Mouse (Mus musculus): Measurements from ENCODE around the gene Slc25a26. TPM values are rescaled to one million over a fixed set of nuclear protein-coding genes. Genes with fewer than 3 reads are reported as not detected.

Gene Slc25a26
- polyA plus RNA-seq, 1 experiment from 2014 or later: 13.2 TPM

- Histone ChIP-seq H3K27ac (no peak overlapping the region), H3K36me3 (no peaks in the 10 kb centered on the region), H3K27me3 (no peaks in the 10 kb centered on the region), H3K9ac (no peak overlapping the region), H3K4me1 (replicated peaks) (peaks cover 17% of the 10 kb centered on the region), H3K9me3 (replicated peaks) (no peaks in the 10 kb centered on the region), H3K4me2 (no peak overlapping the region), H3K4me3 (no peak overlapping the region)
- 70% methylated on average over 4 of the region's 4 CpGs for WGBS
- no peak for ATAC-seq (replicated peaks; ENCODE audit: insufficient number of reproducible peaks, insufficient read depth, low FRiP score, low read depth)
These were observed 88.2 kb downstream of the Slc25a26 start for GRCm38 (mm10) chr6:94588365-94588764.

DNA sequence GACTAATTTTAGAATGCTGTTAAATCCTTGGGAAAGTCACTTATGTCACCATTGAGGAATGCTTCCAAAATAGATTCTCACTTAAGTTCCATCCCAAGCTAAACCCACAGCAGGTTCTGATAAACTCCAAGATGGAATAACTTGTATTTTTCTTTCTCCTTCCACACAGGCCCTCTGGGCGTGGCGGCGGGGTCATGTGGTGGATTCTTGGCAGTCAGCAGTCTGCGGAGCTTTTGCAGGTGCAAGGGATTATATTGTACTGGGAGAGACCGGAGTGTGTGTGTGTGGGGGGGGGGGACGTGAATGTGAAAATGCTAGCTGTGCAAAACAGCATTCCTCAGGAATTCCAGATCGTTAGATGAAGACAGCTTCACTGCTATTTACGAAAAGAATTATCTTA lies 92.1 kb downstream of the Slc25a26 start:
- Histone ChIP-seq H3K4me3 (peak overlapping the region; percentile 21), H3K27ac (peak overlapping the region; percentile 80), H3K4me2 (peak overlapping the region; percentile 51)

DNA sequence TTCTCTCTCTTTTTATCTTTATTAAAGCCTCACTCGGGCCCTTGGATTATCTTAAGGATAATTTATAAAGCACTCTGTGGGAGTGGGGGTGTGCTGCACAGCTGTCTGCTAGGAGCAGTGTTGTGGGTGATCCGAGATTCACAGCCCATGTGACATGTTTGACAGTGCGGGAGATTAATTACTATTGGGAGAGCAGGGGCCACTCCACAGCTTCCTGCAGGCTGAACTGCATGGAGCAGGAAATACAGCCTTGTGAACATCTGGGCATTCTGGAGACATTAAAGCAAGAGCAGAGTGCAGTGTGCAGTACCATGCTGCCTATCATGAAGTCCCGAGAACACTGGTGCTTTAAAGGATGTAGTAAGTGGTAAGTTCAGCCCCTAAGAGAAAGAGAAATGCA lies 92.6 kb downstream of the Slc25a26 start:
- Histone ChIP-seq H3K4me1 (replicated peaks) (peaks cover 56% of the 10 kb centered on the region), H3K27me3 (no peaks in the 10 kb centered on the region), H3K36me3 (no peaks in the 10 kb centered on the region), H3K9me3 (replicated peaks) (no peaks in the 10 kb centered on the region), H3K9ac (0 out of 2 replicates have a peak overlapping the region, but pooled peaks have one; percentile 23), H3K4me2 (peak overlapping the region; percentile 51), H3K4me3 (peak overlapping the region; percentile 21), H3K27ac (peak overlapping the region; percentile 80)
- no peak for ATAC-seq (replicated peaks; ENCODE audit: insufficient number of reproducible peaks, insufficient read depth, low FRiP score, low read depth)
- 11% methylated on average over 4 of the region's 4 CpGs for WGBS

More for the DNA sequence above, 92.1 kb downstream of the Slc25a26 start:
- H3K36me3 ChIP-seq: no peaks in the 10 kb centered on the region
- H3K9ac ChIP-seq: no peak overlapping the region
- H3K9me3 ChIP-seq (replicated peaks): no peaks in the 10 kb centered on the region
- peak; percentile 44 for ATAC-seq (replicated peaks; ENCODE audit: insufficient number of reproducible peaks, insufficient read depth, low FRiP score, low read depth)
- WGBS: 11% methylated on average over 8 of the region's 8 CpGs
- no peaks in the 10 kb centered on the region for H3K27me3 ChIP-seq
- peaks cover 53% of the 10 kb centered on the region for H3K4me1 ChIP-seq (replicated peaks)

GRCm38 (mm10) chr6:94594096-94594665 lies 94.0 kb downstream of the Slc25a26 start:
- no peak overlapping the region for H3K4me3 ChIP-seq
- no peaks in the 10 kb centered on the region for H3K27me3 ChIP-seq
- peaks cover 68% of the 10 kb centered on the region for H3K4me1 ChIP-seq (replicated peaks)
- ATAC-seq (replicated peaks; ENCODE audit: insufficient number of reproducible peaks, insufficient read depth, low FRiP score, low read depth): no peak
- H3K27ac ChIP-seq: peak overlapping the region; percentile 36
- H3K36me3 ChIP-seq: no peaks in the 10 kb centered on the region
- 59% methylated on average over 6 of the region's 6 CpGs for WGBS
- no peaks in the 10 kb centered on the region for H3K9me3 ChIP-seq (replicated peaks)
- H3K4me2 ChIP-seq: no peak overlapping the region
- no peak overlapping the region for H3K9ac ChIP-seq

DNA sequence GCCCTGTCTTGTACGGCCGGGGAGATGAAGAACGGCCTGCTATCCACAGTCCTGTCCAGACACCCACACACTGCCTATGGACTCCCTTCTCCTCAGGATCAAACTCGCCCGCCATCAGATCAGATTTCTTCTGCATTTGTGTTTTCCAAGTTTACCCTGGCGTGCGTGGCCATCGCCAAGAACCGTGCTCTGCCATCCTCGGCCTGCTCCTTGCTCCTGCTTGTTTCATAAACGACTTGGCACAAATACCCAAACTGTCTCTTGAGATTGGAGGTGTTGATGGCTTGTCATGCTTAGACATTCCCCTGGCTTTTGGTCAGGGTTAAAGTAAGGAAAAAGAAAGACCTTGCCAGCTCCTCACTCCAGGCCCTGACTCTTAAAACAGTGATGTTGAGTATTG lies 94.6 kb downstream of the Slc25a26 start:
- no peak overlapping the region for H3K4me3 ChIP-seq
- H3K27me3 ChIP-seq: no peaks in the 10 kb centered on the region
- H3K27ac ChIP-seq: peak overlapping the region; percentile 65
- H3K4me2 ChIP-seq: no peak overlapping the region
- H3K9me3 ChIP-seq (replicated peaks): no peaks in the 10 kb centered on the region
- H3K4me1 ChIP-seq (replicated peaks): peaks cover 69% of the 10 kb centered on the region
- H3K36me3 ChIP-seq: no peaks in the 10 kb centered on the region
- ATAC-seq (replicated peaks; ENCODE audit: insufficient number of reproducible peaks, insufficient read depth, low FRiP score, low read depth): no peak
- H3K9ac ChIP-seq: no peak overlapping the region
- WGBS: 60% methylated on average over 11 of the region's 11 CpGs

DNA sequence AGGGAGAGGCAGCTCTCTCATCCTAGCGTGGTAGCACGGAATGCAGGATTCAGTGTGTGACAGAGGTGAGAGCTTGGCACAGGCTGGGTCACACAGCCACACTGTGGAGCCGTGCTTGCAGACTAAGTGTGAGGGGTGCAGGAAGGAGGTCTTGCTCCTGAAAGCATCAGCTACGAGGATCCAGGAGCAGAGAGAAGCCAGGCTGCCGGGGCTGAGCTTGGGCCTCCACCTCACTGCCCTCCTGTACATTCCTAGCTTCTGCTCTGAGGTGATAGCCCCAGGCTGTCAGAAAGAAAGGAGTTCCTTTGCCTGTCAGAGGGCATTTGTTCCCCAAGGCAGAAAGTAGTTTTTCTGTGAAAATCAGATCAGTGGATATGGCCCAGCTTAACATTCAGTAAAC lies 95.1 kb downstream of the Slc25a26 start:
- Histone ChIP-seq H3K27ac (peak overlapping the region; percentile 65), H3K36me3 (no peaks in the 10 kb centered on the region), H3K4me2 (no peak overlapping the region), H3K4me1 (replicated peaks) (peaks cover 69% of the 10 kb centered on the region), H3K9ac (no peak overlapping the region), H3K9me3 (replicated peaks) (no peaks in the 10 kb centered on the region), H3K4me3 (no peak overlapping the region), H3K27me3 (no peaks in the 10 kb centered on the region)
- whole genome bisulfite sequencing: 38% methylated on average over 5 of the region's 5 CpGs
- no peak for ATAC-seq (replicated peaks; ENCODE audit: insufficient number of reproducible peaks, insufficient read depth, low FRiP score, low read depth)

- Histone ChIP-seq H3K9me3 (replicated peaks) (no peaks in the 10 kb centered on the region), H3K4me3 (no peak overlapping the region), H3K4me1 (replicated peaks) (peaks cover 74% of the 10 kb centered on the region), H3K27me3 (no peaks in the 10 kb centered on the region), H3K27ac (peak overlapping the region; percentile 46; the same call in 1 of the 2 replicates), H3K36me3 (no peaks in the 10 kb centered on the region), H3K4me2 (no peak overlapping the region), H3K9ac (no peak overlapping the region)
- 87% methylated on average over 14 of the region's 14 CpGs for WGBS
- ATAC-seq (replicated peaks; ENCODE audit: insufficient number of reproducible peaks, insufficient read depth, low FRiP score, low read depth): no peak
These were observed 96.1 kb downstream of the Slc25a26 start for GRCm38 (mm10) chr6:94596051-94596760.

DNA sequence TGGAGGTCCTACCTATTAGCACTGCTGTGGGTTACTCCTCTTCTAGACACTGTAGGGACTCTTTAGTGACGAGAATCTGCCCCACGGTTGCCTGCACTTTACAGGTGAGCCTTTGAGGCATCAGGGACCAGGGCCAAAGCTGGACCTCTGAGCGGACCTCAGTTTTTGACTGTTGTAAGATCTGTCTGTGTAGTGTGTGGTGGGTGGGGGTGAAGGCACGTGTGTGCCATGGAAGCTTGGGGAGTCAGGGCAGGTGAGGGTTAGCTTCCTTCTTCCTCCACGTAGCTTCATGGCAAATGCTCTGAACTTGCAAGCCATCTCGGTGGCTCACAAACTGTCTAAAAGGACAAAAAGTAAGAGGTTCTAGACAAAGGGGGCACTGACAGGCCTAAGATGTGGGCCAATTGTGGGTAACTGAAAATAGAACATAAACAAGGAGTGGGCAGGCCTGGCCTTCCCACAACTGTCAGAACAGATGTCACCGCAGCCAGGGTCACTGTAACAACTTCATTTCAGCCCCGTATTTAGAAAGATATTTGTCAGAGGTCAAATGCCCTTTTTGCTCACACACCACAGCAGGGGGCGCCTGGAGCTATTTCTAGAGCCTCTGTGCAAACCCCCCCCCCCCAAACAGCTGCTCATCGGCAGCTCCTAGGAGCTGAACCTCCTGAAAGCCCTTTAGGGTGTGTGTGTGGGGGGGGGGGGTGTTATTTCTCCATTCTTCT lies 96.8 kb downstream of the Slc25a26 start:
- no peak overlapping the region for H3K4me3 ChIP-seq
- WGBS: 55% methylated on average over 10 of the region's 10 CpGs
- H3K4me1 ChIP-seq (replicated peaks): peaks cover 75% of the 10 kb centered on the region
- H3K9ac ChIP-seq: no peak overlapping the region
- H3K36me3 ChIP-seq: no peaks in the 10 kb centered on the region
- H3K27me3 ChIP-seq: no peaks in the 10 kb centered on the region
- ATAC-seq (replicated peaks; ENCODE audit: insufficient number of reproducible peaks, insufficient read depth, low FRiP score, low read depth): no peak
- no peak overlapping the region for H3K4me2 ChIP-seq
- H3K9me3 ChIP-seq (replicated peaks): no peaks in the 10 kb centered on the region
- peak overlapping the region; percentile 46 for H3K27ac ChIP-seq

DNA sequence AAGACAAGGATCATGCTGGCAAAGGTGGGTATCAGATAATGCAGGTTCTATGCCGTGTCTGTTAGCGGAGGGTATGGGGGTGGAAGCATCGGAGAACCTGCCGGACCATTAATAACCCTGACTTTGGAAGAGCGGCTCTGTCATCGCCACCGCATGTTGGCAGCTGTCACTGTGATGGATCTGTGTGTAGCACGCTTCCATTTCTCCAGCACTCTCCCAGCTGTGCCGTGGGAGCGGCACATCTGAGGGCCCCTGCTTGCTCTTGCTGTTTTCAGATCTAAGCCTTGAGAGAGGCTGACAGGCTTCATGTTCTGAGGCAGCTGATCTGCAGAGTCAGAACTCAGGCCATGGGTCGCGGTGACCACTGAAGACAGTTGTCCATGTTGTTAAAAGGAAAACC lies 98.3 kb downstream of the Slc25a26 start:
- H3K4me2 ChIP-seq: no peak overlapping the region
- H3K9ac ChIP-seq: no peak overlapping the region
- H3K27ac ChIP-seq: no peak overlapping the region
- no peak for ATAC-seq (replicated peaks; ENCODE audit: insufficient number of reproducible peaks, insufficient read depth, low FRiP score, low read depth)
- peaks cover 5% of the 10 kb centered on the region; the same call in 1 of the 2 replicates for H3K36me3 ChIP-seq
- H3K9me3 ChIP-seq (replicated peaks): no peaks in the 10 kb centered on the region
- 57% methylated on average over 12 of the region's 12 CpGs for WGBS
- no peaks in the 10 kb centered on the region for H3K27me3 ChIP-seq
- H3K4me1 ChIP-seq (replicated peaks): peaks cover 62% of the 10 kb centered on the region
- H3K4me3 ChIP-seq: no peak overlapping the region

DNA sequence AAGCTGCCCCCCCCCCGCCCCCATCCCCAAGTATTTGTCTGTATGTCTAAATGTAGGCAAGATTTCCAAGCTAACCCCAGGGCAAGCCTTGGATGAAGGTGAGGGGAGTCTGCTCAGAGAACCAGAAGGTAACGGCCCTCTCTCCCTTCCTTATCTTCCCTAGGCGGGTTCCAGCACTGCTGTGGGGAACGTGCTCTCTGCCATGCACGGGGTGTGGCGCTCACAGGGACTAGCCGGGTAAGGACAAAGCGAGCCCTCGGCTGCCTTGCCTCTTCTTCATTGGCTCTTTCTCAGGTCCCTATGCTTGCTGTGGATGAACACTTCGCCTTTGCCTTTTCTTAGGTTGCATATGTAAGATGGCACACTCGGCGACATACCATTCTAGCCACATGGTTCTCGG lies 98.9 kb downstream of the Slc25a26 start:
- no peak overlapping the region for H3K4me2 ChIP-seq
- peaks cover 10% of the 10 kb centered on the region; the same call in 1 of the 2 replicates for H3K36me3 ChIP-seq
- no peak overlapping the region for H3K27ac ChIP-seq
- WGBS: 73% methylated on average over 13 of the region's 13 CpGs
- no peak for ATAC-seq (replicated peaks; ENCODE audit: insufficient number of reproducible peaks, insufficient read depth, low FRiP score, low read depth)
- no peaks in the 10 kb centered on the region for H3K9me3 ChIP-seq (replicated peaks)
- H3K9ac ChIP-seq: no peak overlapping the region
- H3K4me1 ChIP-seq (replicated peaks): peaks cover 56% of the 10 kb centered on the region
- no peak overlapping the region for H3K4me3 ChIP-seq
- H3K27me3 ChIP-seq: no peaks in the 10 kb centered on the region

GRCm38 (mm10) chr6:94601101-94601500 lies 101.0 kb downstream of the Slc25a26 start:
- Histone ChIP-seq H3K36me3 (peaks cover 28% of the 10 kb centered on the region; the same call in 1 of the 2 replicates), H3K27me3 (no peaks in the 10 kb centered on the region), H3K4me1 (replicated peaks) (peaks cover 37% of the 10 kb centered on the region), H3K4me2 (no peak overlapping the region), H3K9me3 (replicated peaks) (no peaks in the 10 kb centered on the region), H3K27ac (peak overlapping the region; percentile 20), H3K4me3 (no peak overlapping the region), H3K9ac (no peak overlapping the region)
- WGBS: 57% methylated on average over 5 of the region's 5 CpGs
- no peak; the same call in 1 of the 2 replicates for ATAC-seq (replicated peaks; ENCODE audit: insufficient number of reproducible peaks, insufficient read depth, low FRiP score, low read depth)
